Mouse (Mus musculus) neural tube, embryonic 15.5 days (tissue): ENCODE measurements at regions not wholly inside any gene's neighbourhood (a gene's known extent, or its start where the extent isn't known, plus 50 kb on each side); places are given as distances from the start of the nearest gene placed in this dataset.

Experiments
- ATAC-seq: fragments of 200-750 bp; cut with Nextera tagmentation; 2 replicates; pipeline ENCODE4 v1.8.0; 2017; ENCODE audit warnings: mild to moderate bottlenecking, moderate TSS enrichment, moderate library complexity; ENCODE audit not compliant: low FRiP score
- H3K27ac ChIP-seq: fragments of 300-500 bp; sonication (generic); replicated peaks from 2 replicates; pipeline ENCODE4 v1.5.1; 2015; ENCODE audit warnings: mild to moderate bottlenecking, inconsistent platforms
- H3K27me3 ChIP-seq: fragments of 300-500 bp; sonication (generic); replicated peaks from 2 replicates; pipeline ENCODE4 v1.6.1; 2015; ENCODE audit warnings: inconsistent platforms
- H3K36me3 ChIP-seq: fragments of 300-500 bp; sonication (generic); 2 replicates; pipeline ENCODE4 v1.6.1; 2015; ENCODE audit warnings: inconsistent platforms
- H3K4me1 ChIP-seq: fragments of 300-500 bp; sonication (generic); 2 replicates; pipeline ENCODE4 v1.6.1; 2015; ENCODE audit warnings: inconsistent platforms
- H3K4me2 ChIP-seq: fragments of 300-500 bp; sonication (generic); 2 replicates; pipeline ENCODE4 v1.6.1; 2015; ENCODE audit warnings: inconsistent platforms, mild to moderate bottlenecking, moderate library complexity
- H3K4me3 ChIP-seq: fragments of 300-500 bp; sonication (generic); replicated peaks from 2 replicates; pipeline ENCODE4 v1.5.1; 2015; ENCODE audit warnings: mild to moderate bottlenecking, inconsistent platforms
- H3K9ac ChIP-seq: fragments of 300-500 bp; sonication (generic); replicated peaks from 2 replicates; pipeline ENCODE4 v1.6.1; 2015; ENCODE audit warnings: mild to moderate bottlenecking, inconsistent platforms
- H3K9me3 ChIP-seq: fragments of 300-500 bp; sonication (generic); replicated peaks from 2 replicates; pipeline ENCODE4 v1.6.1; 2016; ENCODE audit warnings: inconsistent platforms
- WGBS: fragments of 180-500 bp; shearing (Covaris S2); methylation state at CpG from one replicate; pipeline ENCODE4 v1.1.7; 2015; ENCODE audit warnings: mixed read lengths; 5-methylcytosine and 5-hydroxymethylcytosine counted together

DNA sequence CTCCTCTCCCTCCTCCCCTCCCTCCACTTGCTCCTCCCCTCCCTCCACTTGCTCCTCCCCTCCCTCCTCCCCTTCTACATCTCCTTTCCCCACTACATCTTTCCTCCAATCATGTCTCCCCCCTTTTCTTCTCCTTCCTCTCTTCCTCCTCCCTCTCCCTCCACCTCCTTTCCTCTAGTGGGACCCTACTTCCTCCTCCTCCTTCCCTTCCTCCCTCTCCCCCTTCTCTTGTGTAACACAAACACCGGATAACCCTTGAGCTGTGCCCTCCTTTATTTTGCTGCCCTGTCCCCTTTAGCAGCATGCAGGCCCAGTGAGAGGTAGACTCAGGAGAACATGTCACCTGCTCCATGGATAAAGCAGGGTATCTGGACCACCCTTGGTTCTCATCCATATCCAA, 339.1 kb upstream of the Cdh4 start:
- no peak for ATAC-seq
- H3K27ac ChIP-seq: no peak overlapping the region
- no peak overlapping the region for H3K4me3 ChIP-seq
- H3K9me3 ChIP-seq: no peaks in the 10 kb centered on the region
- H3K4me2 ChIP-seq: no peak overlapping the region
- 80% methylated on average over 1 of the region's 1 CpGs for WGBS
- no peak overlapping the region for H3K9ac ChIP-seq
- H3K4me1 ChIP-seq: no peaks in the 10 kb centered on the region
- H3K27me3 ChIP-seq: no peaks in the 10 kb centered on the region
- no peaks in the 10 kb centered on the region for H3K36me3 ChIP-seq

DNA sequence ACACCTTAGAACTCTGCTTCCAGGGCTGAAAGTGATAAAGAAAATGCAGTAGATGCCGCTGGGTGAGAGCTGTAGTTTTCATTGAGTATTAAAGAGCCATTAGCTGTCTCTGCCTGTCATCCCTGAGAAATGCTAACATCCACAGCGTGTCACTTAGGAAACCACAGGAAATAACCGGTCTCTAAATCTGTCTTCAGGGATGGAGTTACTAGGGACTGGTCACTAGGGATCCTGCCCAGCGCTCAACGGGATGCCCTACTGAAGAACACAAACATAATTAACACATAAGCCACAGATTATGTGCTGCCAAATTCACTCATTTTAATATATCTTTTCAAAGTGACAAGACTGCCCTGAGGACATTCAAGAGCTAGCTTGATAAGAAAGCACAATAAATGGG, 329.3 kb upstream of the Cdh4 start:
- WGBS: 28% methylated on average over 5 of the region's 5 CpGs
- Histone ChIP-seq H3K4me3 (no peak overlapping the region), H3K4me2 (no peak overlapping the region), H3K4me1 (peaks cover 18% of the 10 kb centered on the region), H3K36me3 (no peaks in the 10 kb centered on the region), H3K27ac (no peak overlapping the region), H3K9me3 (no peaks in the 10 kb centered on the region), H3K9ac (no peak overlapping the region), H3K27me3 (no peaks in the 10 kb centered on the region)
- no peak for ATAC-seq

DNA sequence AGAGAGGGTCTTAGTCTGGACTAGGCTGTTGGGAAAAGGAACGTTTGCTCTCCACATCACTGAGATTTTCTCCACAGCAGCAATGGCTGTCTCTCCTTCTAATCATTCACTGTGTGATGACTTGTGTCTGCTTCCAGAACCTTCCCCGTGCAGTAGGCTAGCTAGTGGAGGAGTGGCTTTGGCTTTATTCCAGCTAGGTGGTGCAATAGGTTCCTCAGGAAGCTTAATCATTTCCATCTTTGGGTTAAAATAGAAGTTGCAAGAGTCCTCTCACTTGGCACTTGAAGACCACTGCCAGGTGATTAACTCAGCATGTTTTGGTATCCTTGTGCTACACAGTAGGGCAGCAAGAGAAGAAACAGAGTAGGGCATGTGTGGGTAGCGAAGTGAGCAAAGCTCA, 314.2 kb upstream of the Cdh4 start:
- Histone ChIP-seq H3K27me3 (no peaks in the 10 kb centered on the region), H3K9me3 (no peaks in the 10 kb centered on the region), H3K4me1 (no peaks in the 10 kb centered on the region), H3K27ac (no peak overlapping the region), H3K4me2 (no peak overlapping the region), H3K4me3 (no peak overlapping the region), H3K36me3 (no peaks in the 10 kb centered on the region), H3K9ac (no peak overlapping the region)
- 91% methylated on average over 3 of the region's 3 CpGs for WGBS
- ATAC-seq: no peak

DNA sequence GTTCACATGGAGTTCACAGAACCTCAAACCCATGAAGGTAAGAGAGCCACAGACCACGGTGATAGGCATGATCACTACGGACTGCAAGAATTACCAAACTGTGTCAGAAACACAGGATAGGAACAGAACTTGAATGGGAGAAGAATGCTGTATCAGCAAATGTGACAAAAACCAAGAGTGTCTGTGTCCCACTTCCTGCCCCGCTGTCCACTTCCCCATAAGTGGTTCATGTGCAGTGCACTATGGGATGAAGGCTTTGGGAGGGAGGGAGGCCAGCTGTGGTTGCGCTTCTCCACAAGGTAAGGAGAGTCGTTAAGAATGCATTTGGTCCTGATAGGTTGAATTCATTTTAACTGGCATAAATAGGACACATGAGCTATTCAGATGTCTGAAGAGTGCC, 313.8 kb upstream of the Cdh4 start:
- H3K9ac ChIP-seq: no peak overlapping the region
- H3K4me1 ChIP-seq: no peaks in the 10 kb centered on the region
- no peaks in the 10 kb centered on the region for H3K9me3 ChIP-seq
- WGBS: 91% methylated on average over 5 of the region's 5 CpGs
- H3K36me3 ChIP-seq: no peaks in the 10 kb centered on the region
- no peak overlapping the region for H3K27ac ChIP-seq
- H3K27me3 ChIP-seq: no peaks in the 10 kb centered on the region
- H3K4me2 ChIP-seq: no peak overlapping the region
- no peak for ATAC-seq
- H3K4me3 ChIP-seq: no peak overlapping the region

DNA sequence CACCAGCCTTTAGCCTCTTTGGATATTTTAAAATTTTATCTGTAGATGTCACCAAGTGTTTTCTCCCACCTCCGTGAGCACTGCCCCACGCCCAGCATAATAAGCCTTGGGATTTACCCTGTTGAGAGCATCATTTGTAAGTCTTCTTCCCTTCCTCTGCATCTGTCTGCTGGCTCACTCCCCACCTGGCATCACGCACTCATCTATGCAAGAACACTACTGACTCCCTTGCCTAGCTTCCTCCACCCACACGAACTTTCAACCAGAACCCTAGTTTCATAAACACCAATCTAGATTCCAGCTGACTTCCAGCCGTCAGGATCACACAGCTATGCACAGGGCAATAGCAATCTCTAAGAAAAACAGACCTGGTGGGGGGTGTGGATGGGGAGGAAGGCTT, 311.2 kb upstream of the Cdh4 start:
- no peaks in the 10 kb centered on the region for H3K36me3 ChIP-seq
- H3K4me1 ChIP-seq: no peaks in the 10 kb centered on the region
- H3K4me2 ChIP-seq: no peak overlapping the region
- no peak overlapping the region for H3K4me3 ChIP-seq
- no peak overlapping the region for H3K9ac ChIP-seq
- H3K9me3 ChIP-seq: no peaks in the 10 kb centered on the region
- H3K27ac ChIP-seq: no peak overlapping the region
- 78% methylated on average over 5 of the region's 5 CpGs for WGBS
- no peaks in the 10 kb centered on the region for H3K27me3 ChIP-seq
- ATAC-seq: no peak

DNA sequence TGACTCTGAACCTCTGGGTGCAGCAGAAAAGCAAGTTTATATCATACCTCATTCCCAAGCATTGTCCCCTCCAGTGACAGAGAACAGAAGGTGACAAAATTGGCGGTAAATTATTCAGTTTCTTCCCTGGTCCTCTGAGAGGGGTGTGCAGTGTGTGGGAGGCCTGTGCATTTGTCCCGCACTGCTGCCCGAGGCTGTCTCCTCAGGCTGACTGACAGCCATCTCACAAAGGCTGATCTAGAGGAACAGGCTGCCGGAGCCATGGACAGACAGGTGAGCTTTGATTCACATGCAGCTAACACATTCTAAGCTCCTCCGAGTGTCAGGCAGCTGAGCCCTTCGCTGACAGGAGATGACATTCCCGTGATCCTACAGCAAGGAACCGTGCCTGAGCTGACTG, 299.9 kb upstream of the Cdh4 start:
- Histone ChIP-seq H3K36me3 (no peaks in the 10 kb centered on the region), H3K27ac (no peak overlapping the region), H3K4me1 (no peaks in the 10 kb centered on the region), H3K9me3 (no peaks in the 10 kb centered on the region), H3K27me3 (no peaks in the 10 kb centered on the region), H3K9ac (no peak overlapping the region), H3K4me3 (no peak overlapping the region), H3K4me2 (no peak overlapping the region)
- no peak for ATAC-seq
- WGBS: 84% methylated on average over 8 of the region's 8 CpGs

DNA sequence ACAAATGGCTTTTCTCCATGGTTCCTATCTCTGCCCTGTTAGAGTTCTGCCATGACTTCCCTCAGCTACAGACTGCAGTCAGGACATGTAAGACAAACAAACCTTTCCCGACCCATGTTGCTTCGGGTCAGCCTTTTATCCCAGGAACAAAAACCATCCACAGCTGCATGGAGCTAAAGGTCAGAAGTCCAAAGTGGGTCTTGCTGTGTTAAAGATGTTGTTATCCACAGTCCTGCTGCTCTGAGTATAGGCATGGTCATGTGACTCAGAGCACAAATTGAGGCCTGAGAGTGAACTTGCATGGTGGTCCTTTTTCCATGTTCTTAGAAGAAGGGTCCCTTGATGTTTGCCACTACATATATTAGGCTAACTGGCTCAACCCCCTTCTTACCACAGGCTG, 296.5 kb upstream of the Cdh4 start:
- 0 out of 2 replicates have a peak, but pooled peaks cover 2% of the 10 kb centered on the region for H3K4me1 ChIP-seq
- WGBS: 49% methylated on average over 2 of the region's 2 CpGs

DNA sequence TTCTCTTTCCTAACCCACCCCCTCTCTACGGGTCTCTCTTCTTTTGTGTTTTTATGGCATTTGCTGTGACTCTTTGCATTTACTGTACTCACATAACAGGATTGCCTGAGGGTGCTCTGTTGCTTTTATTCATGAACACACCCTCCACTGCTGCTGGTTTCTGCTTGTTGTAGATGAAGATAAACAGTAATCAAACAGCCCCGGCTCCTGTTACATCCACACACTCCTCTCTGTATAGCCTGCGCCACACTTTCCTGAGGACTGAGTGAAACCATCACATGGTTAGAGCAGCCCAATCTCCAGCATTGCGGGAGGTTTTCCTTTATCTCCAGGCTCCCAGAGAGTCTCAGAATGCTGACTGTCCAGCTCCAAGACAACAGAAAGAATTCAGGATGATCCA, 296.0 kb upstream of the Cdh4 start:
- H3K9me3 ChIP-seq: no peaks in the 10 kb centered on the region
- ATAC-seq: no peak
- H3K27ac ChIP-seq: no peak overlapping the region
- no peak overlapping the region for H3K4me3 ChIP-seq
- H3K36me3 ChIP-seq: no peaks in the 10 kb centered on the region
- WGBS: 55% methylated on average over 4 of the region's 4 CpGs
- 0 out of 2 replicates have a peak, but pooled peaks cover 2% of the 10 kb centered on the region for H3K27me3 ChIP-seq
- H3K9ac ChIP-seq: no peak overlapping the region
- 0 out of 2 replicates have a peak, but pooled peaks cover 2% of the 10 kb centered on the region for H3K4me1 ChIP-seq
- H3K4me2 ChIP-seq: no peak overlapping the region

More for the DNA sequence above, 296.5 kb upstream of the Cdh4 start:
- no peak overlapping the region for H3K4me3 ChIP-seq
- no peak overlapping the region for H3K4me2 ChIP-seq
- ATAC-seq: no peak
- no peak overlapping the region for H3K27ac ChIP-seq
- no peaks in the 10 kb centered on the region for H3K36me3 ChIP-seq
- 0 out of 2 replicates have a peak, but pooled peaks cover 2% of the 10 kb centered on the region for H3K27me3 ChIP-seq
- H3K9me3 ChIP-seq: no peaks in the 10 kb centered on the region
- no peak overlapping the region for H3K9ac ChIP-seq

DNA sequence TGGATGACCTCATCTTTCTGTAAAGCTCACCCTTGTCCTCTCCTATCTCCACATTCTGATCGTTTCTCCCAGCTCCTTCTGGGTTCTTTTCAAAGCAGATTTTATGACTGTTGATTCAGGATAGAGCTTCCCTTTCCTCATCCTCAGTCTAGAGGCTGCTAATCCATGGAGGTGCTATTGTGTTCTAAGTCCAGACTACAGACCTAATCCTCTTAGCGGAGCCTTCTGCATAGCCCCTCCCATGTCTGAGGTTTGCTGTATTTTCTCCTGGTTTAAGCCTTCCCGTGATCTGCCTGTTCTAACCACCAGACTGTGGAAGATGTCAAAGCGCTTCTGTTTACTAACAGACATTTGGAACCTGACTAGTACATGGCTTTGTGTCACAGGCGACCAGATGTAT, 294.0 kb upstream of the Cdh4 start:
- Histone ChIP-seq H3K9me3 (no peaks in the 10 kb centered on the region), H3K4me1 (0 out of 2 replicates have a peak, but pooled peaks cover 2% of the 10 kb centered on the region), H3K4me3 (no peak overlapping the region), H3K36me3 (no peaks in the 10 kb centered on the region), H3K27me3 (0 out of 2 replicates have a peak, but pooled peaks cover 2% of the 10 kb centered on the region), H3K9ac (no peak overlapping the region), H3K4me2 (no peak overlapping the region), H3K27ac (no peak overlapping the region)
- 69% methylated on average over 5 of the region's 5 CpGs for WGBS
- ATAC-seq: no peak

DNA sequence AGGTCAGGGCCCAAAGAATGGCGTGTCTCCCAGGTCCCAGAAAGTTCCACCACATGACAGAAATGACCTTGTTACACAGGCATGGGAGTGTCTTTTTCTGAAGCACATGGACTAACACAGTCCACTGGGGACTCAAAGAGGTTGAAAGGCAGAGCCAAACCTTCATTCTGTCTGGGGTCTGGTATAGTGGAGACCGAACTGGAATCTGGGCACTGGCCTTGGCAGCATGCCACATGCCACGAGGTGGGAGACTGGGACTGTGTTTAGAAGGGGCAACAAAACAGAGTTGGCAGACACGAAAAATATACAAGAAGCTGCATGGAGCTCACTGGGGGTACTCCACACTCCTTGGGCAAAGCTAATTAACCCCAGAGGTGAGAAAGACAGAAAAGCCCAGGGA, 293.6 kb upstream of the Cdh4 start:
- Histone ChIP-seq H3K4me2 (no peak overlapping the region), H3K27ac (no peak overlapping the region), H3K27me3 (0 out of 2 replicates have a peak, but pooled peaks cover 2% of the 10 kb centered on the region), H3K36me3 (no peaks in the 10 kb centered on the region), H3K4me3 (no peak overlapping the region), H3K9ac (no peak overlapping the region), H3K9me3 (no peaks in the 10 kb centered on the region), H3K4me1 (0 out of 2 replicates have a peak, but pooled peaks cover 2% of the 10 kb centered on the region)
- 58% methylated on average over 4 of the region's 4 CpGs for WGBS
- no peak for ATAC-seq

DNA sequence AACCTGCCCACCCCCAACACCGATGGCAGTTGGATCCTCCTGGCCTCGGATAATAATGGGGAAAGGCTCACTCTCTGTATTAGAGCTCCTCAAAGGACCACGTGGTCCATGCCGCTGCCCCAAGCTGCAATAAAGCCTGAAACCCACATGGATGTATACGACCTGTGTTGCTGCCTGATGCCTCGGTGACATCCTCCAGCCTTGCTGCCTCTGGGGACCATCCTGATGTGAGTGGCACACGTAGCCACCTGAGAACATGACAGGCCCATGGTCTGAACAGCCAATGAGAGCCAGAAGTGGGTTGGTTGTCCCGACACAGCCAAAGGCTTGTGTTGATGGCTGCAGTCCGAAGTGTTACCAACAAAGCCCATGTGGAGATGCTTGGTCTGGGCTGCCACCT, 283.4 kb upstream of the Cdh4 start:
- Histone ChIP-seq H3K36me3 (no peaks in the 10 kb centered on the region), H3K4me3 (no peak overlapping the region), H3K27me3 (no peaks in the 10 kb centered on the region), H3K9me3 (no peaks in the 10 kb centered on the region), H3K4me1 (0 out of 2 replicates have a peak, but pooled peaks cover 6% of the 10 kb centered on the region), H3K9ac (no peak overlapping the region), H3K4me2 (no peak overlapping the region), H3K27ac (no peak overlapping the region)
- WGBS: 87% methylated on average over 9 of the region's 9 CpGs
- ATAC-seq: no peak

DNA sequence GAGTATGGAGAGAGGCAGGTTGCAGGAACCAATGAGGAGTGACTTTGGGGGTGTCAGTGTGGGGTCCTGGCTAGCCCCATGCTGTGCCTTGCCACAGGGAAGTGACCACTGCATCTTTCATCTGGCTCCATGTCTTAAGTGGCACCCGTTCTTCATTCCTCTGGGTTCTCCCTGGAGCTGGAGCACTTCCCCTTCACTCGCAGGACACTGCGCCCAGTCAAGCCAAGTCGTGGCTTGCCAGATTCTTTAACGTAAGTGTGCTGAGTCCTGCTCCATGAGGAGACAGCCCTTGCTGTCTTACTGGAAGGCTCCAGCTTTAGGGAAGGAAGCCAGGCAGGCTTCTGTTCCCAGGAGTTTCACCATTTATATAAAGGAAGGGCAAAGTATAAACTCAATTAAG, 279.1 kb upstream of the Cdh4 start:
- 87% methylated on average over 5 of the region's 5 CpGs for WGBS
- ATAC-seq: no peak
- Histone ChIP-seq H3K4me1 (0 out of 2 replicates have a peak, but pooled peaks cover 1% of the 10 kb centered on the region), H3K36me3 (no peaks in the 10 kb centered on the region), H3K27ac (no peak overlapping the region), H3K27me3 (no peaks in the 10 kb centered on the region), H3K9ac (no peak overlapping the region), H3K9me3 (0 out of 2 replicates have a peak, but pooled peaks cover 2% of the 10 kb centered on the region), H3K4me2 (no peak overlapping the region), H3K4me3 (no peak overlapping the region)

DNA sequence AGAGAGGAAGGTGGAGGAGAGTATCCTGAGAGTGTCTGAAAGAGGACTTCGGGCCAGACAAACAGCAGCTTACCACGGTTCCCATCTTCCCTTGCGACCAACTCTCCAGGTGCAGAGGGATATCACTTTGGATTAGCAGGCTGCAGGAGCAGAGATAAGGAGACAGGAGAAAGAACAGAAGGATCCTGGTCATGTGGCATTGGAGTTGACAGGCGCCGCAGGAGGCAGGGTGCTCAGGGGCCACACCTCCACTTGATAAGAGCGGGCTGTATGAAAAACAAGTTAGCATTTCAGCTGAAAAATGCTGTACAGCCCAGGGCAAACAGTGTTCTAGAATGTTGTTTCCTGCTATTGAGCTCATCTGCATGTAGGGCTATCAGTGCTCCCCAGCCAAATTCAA, 272.1 kb upstream of the Cdh4 start:
- Histone ChIP-seq H3K4me3 (no peak overlapping the region), H3K9me3 (0 out of 2 replicates have a peak, but pooled peaks cover 2% of the 10 kb centered on the region), H3K4me1 (no peaks in the 10 kb centered on the region), H3K27ac (no peak overlapping the region), H3K27me3 (no peaks in the 10 kb centered on the region), H3K36me3 (no peaks in the 10 kb centered on the region), H3K4me2 (no peak overlapping the region), H3K9ac (no peak overlapping the region)
- ATAC-seq: no peak
- 83% methylated on average over 6 of the region's 6 CpGs for WGBS
